Mouse (Mus musculus) heart, postnatal 0 days (tissue): ENCODE results near the gene Dhx29. TPM values are rescaled to one million over a fixed set of nuclear protein-coding genes. Genes with fewer than 3 reads are reported as not detected.
"Not testable (repeated sequence)": the region's sequence is repeated elsewhere in the genome, so short reads cannot be mapped to it uniquely, and the experiment has no call there.

Experiments used
- ATAC-seq: fragments of 200-750 bp; cut with Nextera tagmentation; 2 replicates; pipeline ENCODE4 v1.8.0; 2017; ENCODE audit warnings: low read depth, moderate number of reproducible peaks, moderate library complexity; ENCODE audit not compliant: insufficient read depth
- DNase-seq: peaks from one replicate; pipeline ENCODE4 v3.0.0-alpha.2; 2016; ENCODE audit warnings: low spot score
- H3K27ac ChIP-seq: fragments of 300-500 bp; sonication (generic); 2 replicates; pipeline ENCODE4 v1.5.1; 2014; ENCODE audit warnings: low read depth, mild to moderate bottlenecking
- H3K27me3 ChIP-seq: fragments of 300-500 bp; sonication (generic); 2 replicates; pipeline ENCODE4 v1.6.1; 2014; ENCODE audit warnings: low read length, mixed read lengths; ENCODE audit not compliant: control insufficient read depth, insufficient read depth
- H3K36me3 ChIP-seq: fragments of 300-500 bp; sonication (generic); replicated peaks from 2 replicates; pipeline ENCODE4 v1.6.1; 2014; ENCODE audit warnings: low read length, mixed read lengths; ENCODE audit not compliant: control insufficient read depth, insufficient read depth
- H3K4me1 ChIP-seq: fragments of 300-500 bp; sonication (generic); 2 replicates; pipeline ENCODE4 v1.6.1; 2014; ENCODE audit warnings: antibody characterized with exemption; ENCODE audit not compliant: control insufficient read depth, insufficient read depth
- H3K4me2 ChIP-seq: fragments of 300-500 bp; sonication (generic); 2 replicates; pipeline ENCODE4 v1.6.1; 2014; ENCODE audit warnings: low read depth, mild to moderate bottlenecking, low read length, moderate library complexity
- H3K4me3 ChIP-seq: fragments of 300-500 bp; sonication (generic); 2 replicates; pipeline ENCODE4 v1.5.1; 2014; ENCODE audit warnings: low read depth, low read length
- H3K9ac ChIP-seq: fragments of 300-500 bp; sonication (generic); replicated peaks from 2 replicates; pipeline ENCODE4 v1.6.1; 2014; ENCODE audit warnings: low read depth, low read length, mixed read lengths
- H3K9me3 ChIP-seq: fragments of 300-500 bp; sonication (generic); replicated peaks from 2 replicates; pipeline ENCODE4 v1.6.1; 2016; ENCODE audit warnings: low read length; ENCODE audit not compliant: control insufficient read depth
- CTCF ChIP-seq: IDR thresholded peaks from 2 replicates; pipeline ENCODE4 v1.5.1; 2016; ENCODE audit warnings: antibody characterized with exemption, control low read depth, low read depth
- EP300 ChIP-seq: IDR thresholded peaks from 2 replicates; pipeline ENCODE4 v1.6.1; 2016; ENCODE audit warnings: antibody characterized with exemption, low read depth
- WGBS: fragments of 180-500 bp; shearing (Covaris S2); extraction: QIAGEN DNeasy Blood & Tissue Kit; methylation state at CpG from one replicate; pipeline ENCODE4 v1.1.7; 2014; 5-methylcytosine and 5-hydroxymethylcytosine counted together
- polyA plus RNA-seq: library from polyadenylated mRNA; unstranded; fragments of >200 nt; fragmentation: Nextera tagmentation; extraction: Ambion mirVana; gene quantifications from 2 replicates; pipeline ENCODE4 v1.2.1, GENCODE M21; 2015
- total RNA-seq: library from RNA; depleted of rRNA; stranded (reverse); fragments of >200 nt; gene quantifications from 2 replicates; pipeline ENCODE4 v1.2.3, GENCODE M21; 2014; ENCODE audit warnings: low replicate concordance; rRNA removed

Dhx29 gene
- total and polyA plus RNA-seq, 2 experiments from 2014 or later, result 6.4 to 13.2 TPM

- Histone ChIP-seq H3K9me3 (no peaks in the 10 kb centered on the region), H3K9ac (no peak overlapping the region), H3K4me3 (peak overlapping the region; percentile 32), H3K36me3 (no peaks in the 10 kb centered on the region), H3K4me1 (0 out of 2 replicates have a peak, but pooled peaks cover 5% of the 10 kb centered on the region), H3K27me3 (peaks cover 68% of the 10 kb centered on the region), H3K4me2 (peak overlapping the region; percentile 62), H3K27ac (no peak overlapping the region)
- WGBS, result under 1% methylated on average over 46 of the region's 46 CpGs
- DNase-seq (no peak), ATAC-seq (0 out of 2 replicates have a peak, but pooled peaks have one; percentile 22)
- TF ChIP-seq EP300 (no peak), CTCF (no peak)
Measured at GRCm38 (mm10) chr13:112998427-112999201, 71.4 kb downstream of the Dhx29 start.

GRCm38 (mm10) chr13:113000090-113000489 lies 72.8 kb downstream of the Dhx29 start:
- no peak for ATAC-seq
- Histone ChIP-seq H3K9me3 (no peaks in the 10 kb centered on the region), H3K9ac (no peak overlapping the region), H3K4me2 (no peak overlapping the region), H3K36me3 (no peaks in the 10 kb centered on the region), H3K27me3 (peaks cover 53% of the 10 kb centered on the region), H3K27ac (no peak overlapping the region), H3K4me3 (no peak overlapping the region), H3K4me1 (no peaks in the 10 kb centered on the region)
- WGBS, result 75% methylated on average over 3 of the region's 3 CpGs
- no peak for TF ChIP-seq CTCF
- no peak for TF ChIP-seq EP300
- DNase-seq, result no peak

- ATAC-seq (no peak), DNase-seq (no peak)
- no peak overlapping the region for H3K4me3 ChIP-seq
- H3K9me3 ChIP-seq, result no peaks in the 10 kb centered on the region
- H3K4me2 ChIP-seq, result no peak overlapping the region
- no peak overlapping the region for H3K27ac ChIP-seq
- H3K36me3 ChIP-seq, result no peaks in the 10 kb centered on the region
- H3K9ac ChIP-seq, result no peak overlapping the region
- 64% methylated on average over 9 of the region's 9 CpGs for WGBS
- no peaks in the 10 kb centered on the region for H3K4me1 ChIP-seq
- no peak for TF ChIP-seq EP300
- TF ChIP-seq CTCF, result no peak
- peaks cover 48% of the 10 kb centered on the region for H3K27me3 ChIP-seq
Measured at GRCm38 (mm10) chr13:113000576-113001318, 73.5 kb downstream of the Dhx29 start.

GRCm38 (mm10) chr13:113012683-113013082 lies 85.4 kb downstream of the Dhx29 start:
- ATAC-seq (no peak; the same call in 1 of the 2 replicates), DNase-seq (no peak)
- H3K27me3 ChIP-seq, result no peaks in the 10 kb centered on the region
- no peak overlapping the region for H3K9ac ChIP-seq
- no peak for TF ChIP-seq EP300
- TF ChIP-seq CTCF, result no peak
- no peak overlapping the region for H3K27ac ChIP-seq
- H3K36me3 ChIP-seq, result no peaks in the 10 kb centered on the region
- peak overlapping the region; percentile 41 for H3K4me3 ChIP-seq
- H3K9me3 ChIP-seq, result no peaks in the 10 kb centered on the region
- WGBS, result 69% methylated on average over 6 of the region's 6 CpGs
- H3K4me2 ChIP-seq, result peak overlapping the region; percentile 57
- H3K4me1 ChIP-seq, result peaks cover 6% of the 10 kb centered on the region

- H3K36me3 ChIP-seq, H3K9me3 ChIP-seq, H3K27me3 ChIP-seq, H3K9ac ChIP-seq, H3K4me1 ChIP-seq, H3K27ac ChIP-seq: not testable (repeated sequence)
- ATAC-seq, result peak; percentile 33; the same call in 1 of the 2 replicates
- DNase-seq, result peak; percentile 55
- WGBS, result 24% methylated on average over 18 of the region's 20 CpGs
- peak overlapping the region; percentile 57 for H3K4me2 ChIP-seq
- H3K4me3 ChIP-seq, result peak overlapping the region; percentile 41
Measured at GRCm38 (mm10) chr13:113013174-113013953, 86.1 kb downstream of the Dhx29 start.

Other genes with a start within 250 kb of the Dhx29 start
- gene Plpp1, start 126.7 kb upstream of the Dhx29 start, total RNA-seq, result 88.7 and 129 TPM in 2 replicates
- gene Plpp1, start 126.7 kb upstream of the Dhx29 start, polyA plus RNA-seq, result 89.4 and 101 TPM in 2 replicates
- 14.3 and 15.5 TPM in 2 replicates for gene Mtrex, start 56 bp upstream of the Dhx29 start, total RNA-seq
- gene Mtrex, start 56 bp upstream of the Dhx29 start, polyA plus RNA-seq, result 22.3 and 23.4 TPM in 2 replicates
- 0.23 TPM in 1 of 2 replicates, not detected in the other for gene Ccno, start 60.3 kb downstream of the Dhx29 start, total RNA-seq
- 0.14 and 0.29 TPM in 2 replicates for gene Ccno, start 60.3 kb downstream of the Dhx29 start, polyA plus RNA-seq
- gene Mcidas, start 66.4 kb downstream of the Dhx29 start, total RNA-seq, result not detected in 2 replicates
- gene Mcidas, start 66.4 kb downstream of the Dhx29 start, polyA plus RNA-seq, result 0.08 TPM in 1 of 2 replicates, not detected in the other
- not detected in 2 replicates for gene Cdc20b, start 107.7 kb downstream of the Dhx29 start, total RNA-seq
- not detected in 2 replicates for gene Cdc20b, start 107.7 kb downstream of the Dhx29 start, polyA plus RNA-seq
- 26.8 and 32.3 TPM in 2 replicates for gene Gpx8, start 119.0 kb downstream of the Dhx29 start, total RNA-seq
- gene Gpx8, start 119.0 kb downstream of the Dhx29 start, polyA plus RNA-seq, result 100 and 109 TPM in 2 replicates
- gene Gzma, start 173.5 kb downstream of the Dhx29 start, total RNA-seq, result 12.4 TPM in 1 of 2 replicates, not detected in the other
- gene Gzma, start 173.5 kb downstream of the Dhx29 start, polyA plus RNA-seq, result 0.31 and 0.36 TPM in 2 replicates